Mouse (Mus musculus) olfactory bulb, adult 2 months (tissue): ENCODE results near the gene Igfn1.

Source experiments
- CTCF ChIP-seq: fragments of 200-500 bp; IDR thresholded peaks from 2 replicates; pipeline ENCODE4 v1.5.1; 2012; ENCODE audit warnings: low read depth, mild to moderate bottlenecking, low read length, moderate library complexity; ENCODE audit not compliant: insufficient read depth
- POLR2A ChIP-seq: fragments of 200-500 bp; IDR thresholded peaks from 2 replicates; pipeline ENCODE4 v1.6.1; 2012; ENCODE audit warnings: mild to moderate bottlenecking, low read depth, low read length, moderate library complexity; ENCODE audit not compliant: insufficient read depth

DNA sequence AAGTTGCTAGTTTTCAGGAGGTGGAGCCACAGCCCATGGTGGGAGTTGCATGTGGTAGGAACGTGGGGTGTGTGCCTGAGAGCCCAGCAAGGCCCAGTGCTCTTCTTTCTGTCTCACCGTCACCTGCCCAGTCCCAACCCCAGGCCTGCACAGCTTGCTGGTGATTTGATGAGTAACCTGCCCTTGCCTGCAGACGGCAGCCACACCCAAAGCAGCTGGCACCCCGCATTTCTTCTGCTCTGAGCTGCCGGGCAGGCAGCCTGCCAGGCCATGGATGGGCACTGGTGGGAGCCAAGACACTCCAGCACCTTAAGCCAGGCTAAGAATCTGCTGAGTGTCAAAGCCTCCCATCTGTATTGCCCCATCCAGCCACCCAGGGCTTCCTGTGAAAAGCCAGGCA is 80.3 kb downstream of the Igfn1 start:
- no peak for TF ChIP-seq CTCF
- TF ChIP-seq POLR2A = no peak
